Mouse (Mus musculus) neural tube, embryonic 15.5 days (tissue): Measurements from ENCODE around the gene Cdc42bpa. TPM values are rescaled to one million over a fixed set of nuclear protein-coding genes. Genes with fewer than 3 reads are reported as not detected.

Experiments
- ATAC-seq: fragments of 200-750 bp; cut with Nextera tagmentation; 2 replicates; pipeline ENCODE4 v1.8.0; 2017; ENCODE audit warnings: mild to moderate bottlenecking, moderate TSS enrichment, moderate library complexity; ENCODE audit not compliant: low FRiP score
- H3K27ac ChIP-seq: fragments of 300-500 bp; sonication (generic); replicated peaks from 2 replicates; pipeline ENCODE4 v1.5.1; 2015; ENCODE audit warnings: mild to moderate bottlenecking, inconsistent platforms
- H3K27me3 ChIP-seq: fragments of 300-500 bp; sonication (generic); replicated peaks from 2 replicates; pipeline ENCODE4 v1.6.1; 2015; ENCODE audit warnings: inconsistent platforms
- H3K36me3 ChIP-seq: fragments of 300-500 bp; sonication (generic); 2 replicates; pipeline ENCODE4 v1.6.1; 2015; ENCODE audit warnings: inconsistent platforms
- H3K4me1 ChIP-seq: fragments of 300-500 bp; sonication (generic); 2 replicates; pipeline ENCODE4 v1.6.1; 2015; ENCODE audit warnings: inconsistent platforms
- H3K4me2 ChIP-seq: fragments of 300-500 bp; sonication (generic); 2 replicates; pipeline ENCODE4 v1.6.1; 2015; ENCODE audit warnings: inconsistent platforms, mild to moderate bottlenecking, moderate library complexity
- H3K4me3 ChIP-seq: fragments of 300-500 bp; sonication (generic); replicated peaks from 2 replicates; pipeline ENCODE4 v1.5.1; 2015; ENCODE audit warnings: mild to moderate bottlenecking, inconsistent platforms
- H3K9ac ChIP-seq: fragments of 300-500 bp; sonication (generic); replicated peaks from 2 replicates; pipeline ENCODE4 v1.6.1; 2015; ENCODE audit warnings: mild to moderate bottlenecking, inconsistent platforms
- H3K9me3 ChIP-seq: fragments of 300-500 bp; sonication (generic); replicated peaks from 2 replicates; pipeline ENCODE4 v1.6.1; 2016; ENCODE audit warnings: inconsistent platforms
- WGBS: fragments of 180-500 bp; shearing (Covaris S2); methylation state at CpG from one replicate; pipeline ENCODE4 v1.1.7; 2015; ENCODE audit warnings: mixed read lengths; 5-methylcytosine and 5-hydroxymethylcytosine counted together
- polyA plus RNA-seq: library from polyadenylated mRNA; unstranded; fragments of >200 nt; fragmentation: Nextera tagmentation; extraction: Ambion mirVana; gene quantifications from 2 replicates; pipeline ENCODE4 v1.2.1, GENCODE M21; 2015

The Cdc42bpa gene
- polyA plus RNA-seq, 1 experiment from 2014 or later: 24.6 TPM

- Histone ChIP-seq H3K9ac (peak overlapping the region; percentile 49), H3K4me3 (peak overlapping the region; percentile 74), H3K9me3 (no peaks in the 10 kb centered on the region), H3K27ac (no peak overlapping the region), H3K4me2 (peak overlapping the region; percentile 96), H3K27me3 (peaks cover 4% of the 10 kb centered on the region; the same call in 1 of the 2 replicates), H3K36me3 (no peaks in the 10 kb centered on the region), H3K4me1 (peaks cover 16% of the 10 kb centered on the region)
- ATAC-seq: peak; percentile 14; the same call in 1 of the 2 replicates
- 34% methylated on average over 9 of the region's 9 CpGs for whole genome bisulfite sequencing
These were observed 234.7 kb downstream of the Cdc42bpa start for GRCm38 (mm10) chr1:180194781-180195471.

GRCm38 (mm10) chr1:180195703-180196381, 235.6 kb downstream of the Cdc42bpa start:
- H3K9me3 ChIP-seq: no peaks in the 10 kb centered on the region
- peak; percentile 100 for ATAC-seq
- H3K36me3 ChIP-seq: no peaks in the 10 kb centered on the region
- peak overlapping the region; percentile 49 for H3K9ac ChIP-seq
- H3K4me1 ChIP-seq: peaks cover 16% of the 10 kb centered on the region
- peaks cover 4% of the 10 kb centered on the region; the same call in 1 of the 2 replicates for H3K27me3 ChIP-seq
- peak overlapping the region; percentile 96 for H3K4me2 ChIP-seq
- peak overlapping the region; percentile 71 for H3K27ac ChIP-seq
- 1% methylated on average over 56 of the region's 57 CpGs for WGBS
- peak overlapping the region; percentile 74 for H3K4me3 ChIP-seq

GRCm38 (mm10) chr1:180196508-180196907, 236.2 kb downstream of the Cdc42bpa start:
- H3K9ac ChIP-seq: no peak overlapping the region
- no peak for ATAC-seq
- peak overlapping the region; percentile 96 for H3K4me2 ChIP-seq
- peak overlapping the region; percentile 74 for H3K4me3 ChIP-seq
- H3K27ac ChIP-seq: peak overlapping the region; percentile 71; the same call in 1 of the 2 replicates
- H3K27me3 ChIP-seq: peaks cover 4% of the 10 kb centered on the region; the same call in 1 of the 2 replicates
- no peaks in the 10 kb centered on the region for H3K9me3 ChIP-seq
- 91% methylated on average over 9 of the region's 9 CpGs for WGBS
- H3K4me1 ChIP-seq: peaks cover 16% of the 10 kb centered on the region
- no peaks in the 10 kb centered on the region for H3K36me3 ChIP-seq

- no peak overlapping the region for H3K4me2 ChIP-seq
- peaks cover 4% of the 10 kb centered on the region; the same call in 1 of the 2 replicates for H3K27me3 ChIP-seq
- H3K4me3 ChIP-seq: no peak overlapping the region
- WGBS: 89% methylated on average over 3 of the region's 3 CpGs
- no peaks in the 10 kb centered on the region for H3K9me3 ChIP-seq
- H3K9ac ChIP-seq: no peak overlapping the region
- no peaks in the 10 kb centered on the region for H3K36me3 ChIP-seq
- H3K27ac ChIP-seq: no peak overlapping the region
- H3K4me1 ChIP-seq: peaks cover 16% of the 10 kb centered on the region
- no peak for ATAC-seq
These were observed 237.7 kb downstream of the Cdc42bpa start for GRCm38 (mm10) chr1:180197956-180198355.

GRCm38 (mm10) chr1:180198959-180199714, 238.9 kb downstream of the Cdc42bpa start, which contains the start of gene Coq8a:
TSS of gene Coq8a (minus strand) at chr1:180199602.
- Histone ChIP-seq H3K9me3 (no peaks in the 10 kb centered on the region), H3K27me3 (peaks cover 1% of the 10 kb centered on the region; the same call in 1 of the 2 replicates), H3K27ac (no peak within 1 kb of the TSS), H3K9ac (no peak within 1 kb of the TSS), H3K4me2 (no peak within 1 kb of the TSS), H3K4me3 (no peak within 1 kb of the TSS), H3K36me3 (no peaks in the 10 kb centered on the region), H3K4me1 (peaks cover 16% of the 10 kb centered on the region)
- 79% methylated on average over 4 of the region's 4 CpGs for WGBS
- ATAC-seq: no peak

GRCm38 (mm10) chr1:180199715-180200050, 239.4 kb downstream of the Cdc42bpa start:
- no peak overlapping the region for H3K9ac ChIP-seq

GRCm38 (mm10) chr1:180200722-180201121, 240.4 kb downstream of the Cdc42bpa start:
- H3K36me3 ChIP-seq: no peaks in the 10 kb centered on the region
- H3K4me1 ChIP-seq: peaks cover 6% of the 10 kb centered on the region
- no peak for ATAC-seq
- H3K4me2 ChIP-seq: no peak overlapping the region
- 57% methylated on average over 5 of the region's 5 CpGs for WGBS
- H3K4me3 ChIP-seq: no peak overlapping the region
- H3K27ac ChIP-seq: no peak overlapping the region
- no peaks in the 10 kb centered on the region for H3K9me3 ChIP-seq
- no peak overlapping the region for H3K9ac ChIP-seq
- H3K27me3 ChIP-seq: no peaks in the 10 kb centered on the region

More at GRCm38 (mm10) chr1:180199715-180200050, 239.4 kb downstream of the Cdc42bpa start:
- Histone ChIP-seq H3K4me1 (peaks cover 16% of the 10 kb centered on the region), H3K27ac (no peak overlapping the region), H3K36me3 (no peaks in the 10 kb centered on the region), H3K4me3 (no peak overlapping the region), H3K9me3 (no peaks in the 10 kb centered on the region), H3K27me3 (no peaks in the 10 kb centered on the region; the same call in 1 of the 2 replicates), H3K4me2 (no peak overlapping the region)
- ATAC-seq: no peak
- WGBS: 76% methylated on average over 4 of the region's 4 CpGs

- H3K27me3 ChIP-seq: no peaks in the 10 kb centered on the region
- H3K36me3 ChIP-seq: no peaks in the 10 kb centered on the region
- H3K4me2 ChIP-seq: no peak overlapping the region
- H3K27ac ChIP-seq: no peak overlapping the region
- H3K9me3 ChIP-seq: no peaks in the 10 kb centered on the region
- H3K9ac ChIP-seq: no peak overlapping the region
- no peak for ATAC-seq
- no peaks in the 10 kb centered on the region for H3K4me1 ChIP-seq
- H3K4me3 ChIP-seq: no peak overlapping the region
- WGBS: 79% methylated on average over 3 of the region's 3 CpGs
These were observed 248.1 kb downstream of the Cdc42bpa start for GRCm38 (mm10) chr1:180208370-180208769.

GRCm38 (mm10) chr1:180210031-180210432, 249.8 kb downstream of the Cdc42bpa start:
- 85% methylated on average over 4 of the region's 4 CpGs for WGBS
- Histone ChIP-seq H3K36me3 (no peaks in the 10 kb centered on the region), H3K27me3 (no peaks in the 10 kb centered on the region), H3K9ac (no peak overlapping the region), H3K27ac (no peak overlapping the region), H3K4me3 (no peak overlapping the region), H3K4me1 (no peaks in the 10 kb centered on the region), H3K9me3 (no peaks in the 10 kb centered on the region), H3K4me2 (no peak overlapping the region)
- no peak for ATAC-seq

GRCm38 (mm10) chr1:180210781-180211271, 250.6 kb downstream of the Cdc42bpa start:
- no peaks in the 10 kb centered on the region for H3K36me3 ChIP-seq

GRCm38 (mm10) chr1:180212911-180213310, 252.6 kb downstream of the Cdc42bpa start:
- H3K27ac ChIP-seq: no peak overlapping the region
- H3K27me3 ChIP-seq: no peaks in the 10 kb centered on the region
- no peaks in the 10 kb centered on the region for H3K4me1 ChIP-seq
- H3K4me3 ChIP-seq: no peak overlapping the region
- WGBS: 90% methylated on average over 5 of the region's 5 CpGs
- no peak overlapping the region for H3K4me2 ChIP-seq
- no peaks in the 10 kb centered on the region for H3K36me3 ChIP-seq
- H3K9me3 ChIP-seq: no peaks in the 10 kb centered on the region
- H3K9ac ChIP-seq: no peak overlapping the region
- no peak for ATAC-seq

More at GRCm38 (mm10) chr1:180210781-180211271, 250.6 kb downstream of the Cdc42bpa start:
- Histone ChIP-seq H3K27me3 (no peaks in the 10 kb centered on the region), H3K4me2 (no peak overlapping the region), H3K4me3 (no peak overlapping the region), H3K4me1 (no peaks in the 10 kb centered on the region), H3K27ac (no peak overlapping the region), H3K9ac (no peak overlapping the region), H3K9me3 (no peaks in the 10 kb centered on the region)
- no peak for ATAC-seq
- WGBS: 85% methylated on average over 9 of the region's 9 CpGs
